Comparison of ENCODE assay signal across 20 mouse cellular contexts in the genomic region with DNA sequence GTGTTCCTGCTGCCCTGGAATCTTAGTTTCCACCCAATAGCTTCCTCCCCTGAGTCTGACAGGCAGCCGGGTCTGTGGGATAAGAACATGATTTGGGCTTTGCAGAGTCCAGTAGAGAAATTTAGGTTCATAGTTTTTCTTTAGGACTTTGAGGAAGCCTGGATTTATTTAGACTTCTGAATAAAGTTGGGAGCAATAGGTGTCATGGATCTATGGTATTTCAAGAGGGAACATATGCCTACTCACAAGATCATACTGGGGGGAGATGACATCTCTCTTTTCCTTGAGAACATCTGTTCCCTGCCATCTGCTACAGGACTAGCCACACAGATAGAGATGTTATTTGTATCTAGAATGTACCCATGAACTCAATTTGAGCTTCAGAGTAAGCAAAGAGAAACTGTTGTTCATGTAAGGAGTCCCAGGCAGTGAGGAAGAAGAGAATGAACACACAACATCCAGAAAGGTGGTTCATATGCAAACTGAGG.
"Had no signal": no experiment of that assay in that cellular context is flagged by ENCODE, and none has a peak within 500 bp of the region (broad histone marks: within the 10 kb centered on the region; RNA-seq: fewer than 3 reads in every experiment).

No protein-coding gene starts in this region.

- H3K27ac ChIP-seq: kidney, postnatal 0 days; layer of hippocampus, adult 2 months; limb, embryonic 10.5 days; limb, embryonic 13.5 days; liver, embryonic 12.5 days; liver, embryonic 15.5 days; lung, embryonic 15.5 days; midbrain, embryonic 10.5 days; midbrain, embryonic 13.5 days; stomach, postnatal 0 days had no signal

- H3K4me3 ChIP-seq: layer of hippocampus, adult 2 months; limb, embryonic 10.5 days; limb, embryonic 13.5 days; liver, embryonic 12.5 days; liver, embryonic 15.5 days; lung, embryonic 15.5 days; megakaryocyte, embryonic 14.5 days; midbrain, embryonic 10.5 days; midbrain, embryonic 13.5 days had no signal

- DNase-seq: kidney, adult 2 months; kidney, postnatal 25 days; layer of hippocampus, adult 9-11 months; liver; lung, adult 18-20 months; lung, postnatal 10 days; lung, postnatal 36 days; right cerebral cortex, postnatal 4 days; thymus, postnatal 25 days had no signal
